Mouse (Mus musculus) kidney, embryonic 15.5 days (tissue): Measurements from ENCODE around the gene Gpr89. TPM values are rescaled to one million over a fixed set of nuclear protein-coding genes. Genes with fewer than 3 reads are reported as not detected.

Source experiments
- polyA plus RNA-seq: library from polyadenylated mRNA; unstranded; fragments of >200 nt; fragmentation: Nextera tagmentation; extraction: Ambion mirVana; gene quantifications from 2 replicates; pipeline ENCODE4 v1.2.1, GENCODE M21; 2015

Gene Gpr89
- polyA plus RNA-seq, 1 experiment from 2014 or later, result 44.0 TPM

Other genes with a start within 250 kb of the Gpr89 start
- 0.86 and 1.1 TPM in 2 replicates for gene Ankrd35, start 235.2 kb downstream of the Gpr89 start, polyA plus RNA-seq
- gene Pias3, start 209.0 kb downstream of the Gpr89 start, polyA plus RNA-seq, result 61.9 and 73.0 TPM in 2 replicates
- 10.0 and 10.5 TPM in 2 replicates for gene Nudt17, start 196.8 kb downstream of the Gpr89 start, polyA plus RNA-seq
- 41.0 and 41.5 TPM in 2 replicates for gene Polr3c, start 177.7 kb downstream of the Gpr89 start, polyA plus RNA-seq
- gene Rnf115, start 177.7 kb downstream of the Gpr89 start, polyA plus RNA-seq, result 56.6 and 57.2 TPM in 2 replicates
- gene Pdzk1, start 76.1 kb downstream of the Gpr89 start, polyA plus RNA-seq, result 125 and 138 TPM in 2 replicates
- 0.09 and 0.16 TPM in 2 replicates for gene Cd160, start 76.0 kb downstream of the Gpr89 start, polyA plus RNA-seq
- gene Gja5, start 653 bp downstream of the Gpr89 start, polyA plus RNA-seq, result 24.3 and 25.1 TPM in 2 replicates
- 0.09 and 0.18 TPM in 2 replicates for gene Gja8, start 20.7 kb upstream of the Gpr89 start, polyA plus RNA-seq